Mouse (Mus musculus) C2C12 (cell line): ENCODE measurements around the gene St6galnac5.

ENCODE experiments used
- CEBPB ChIP-seq: IDR thresholded peaks from one replicate; pipeline ENCODE4 v1.6.1; 2011; ENCODE audit warnings: low read depth, mild to moderate bottlenecking, control low read depth, moderate library complexity
- CTCF ChIP-seq: IDR thresholded peaks from one replicate; pipeline ENCODE4 v1.5.1; 2011; ENCODE audit not compliant: control insufficient read depth, insufficient read depth, insufficient read length
- MYOD1 ChIP-seq: IDR thresholded peaks from one replicate; pipeline ENCODE4 v1.6.1; 2011; ENCODE audit warnings: low read depth; ENCODE audit not compliant: control insufficient read depth, insufficient read length
- MYOG ChIP-seq: IDR thresholded peaks from one replicate; pipeline ENCODE4 v1.6.1; 2011; ENCODE audit not compliant: control insufficient read depth, insufficient read length; ENCODE audit errors: extremely low read depth
- USF1 ChIP-seq: IDR thresholded peaks from one replicate; pipeline ENCODE4 v1.6.1; 2011; ENCODE audit warnings: low read depth, mild to moderate bottlenecking, control low read depth, moderate library complexity

- no peak for TF ChIP-seq CTCF
- no peak for TF ChIP-seq USF1
- no peak for TF ChIP-seq MYOD1
- no peak for TF ChIP-seq MYOG
- no peak for TF ChIP-seq CEBPB
These were observed 189.4 kb downstream of the St6galnac5 start for GRCm38 (mm10) chr3:152792601-152793000.
